Mouse (Mus musculus): Measurements from ENCODE around the gene Igf2r. TPM values are rescaled to one million over a fixed set of nuclear protein-coding genes. Genes with fewer than 3 reads are reported as not detected.
"Not testable (repeated sequence)": the region's sequence is repeated elsewhere in the genome, so short reads cannot be mapped to it uniquely, and the experiment has no call there.

Igf2r gene
- polyA plus RNA-seq, 1 experiment from 2014 or later, result 10.1 TPM

DNA sequence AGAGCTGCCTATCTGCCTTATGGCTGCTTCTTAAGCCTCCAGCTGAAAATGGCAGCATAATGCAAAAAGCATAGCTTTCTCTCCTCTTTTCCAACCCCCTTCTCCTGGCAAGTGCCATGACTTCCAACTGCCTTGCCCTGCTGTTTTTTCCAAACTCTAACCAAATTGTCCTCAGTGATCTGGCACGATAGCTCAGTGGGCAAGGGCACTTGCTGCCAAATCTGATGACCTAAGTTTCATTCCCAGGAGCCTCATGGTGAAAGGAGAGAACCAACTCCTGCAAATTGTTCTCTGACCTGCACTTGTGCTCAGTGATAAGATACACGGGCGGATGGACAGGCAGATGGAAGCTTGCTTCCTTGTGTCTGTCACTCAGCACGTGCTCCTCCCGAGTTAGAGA is 66.6 kb downstream of the Igf2r start:
- Histone ChIP-seq H3K4me3 (replicated peaks) (no peak overlapping the region), H3K9me3 (replicated peaks) (no peaks in the 10 kb centered on the region), H3K36me3 (peaks cover 82% of the 10 kb centered on the region), H3K4me1 (no peaks in the 10 kb centered on the region), H3K4me2 (no peak overlapping the region), H3K27me3 (replicated peaks) (no peaks in the 10 kb centered on the region), H3K9ac (replicated peaks) (no peak overlapping the region), H3K27ac (replicated peaks) (no peak overlapping the region)
- 92% methylated on average over 5 of the region's 5 CpGs for WGBS
- ATAC-seq (ENCODE audit: low FRiP score), result no peak

DNA sequence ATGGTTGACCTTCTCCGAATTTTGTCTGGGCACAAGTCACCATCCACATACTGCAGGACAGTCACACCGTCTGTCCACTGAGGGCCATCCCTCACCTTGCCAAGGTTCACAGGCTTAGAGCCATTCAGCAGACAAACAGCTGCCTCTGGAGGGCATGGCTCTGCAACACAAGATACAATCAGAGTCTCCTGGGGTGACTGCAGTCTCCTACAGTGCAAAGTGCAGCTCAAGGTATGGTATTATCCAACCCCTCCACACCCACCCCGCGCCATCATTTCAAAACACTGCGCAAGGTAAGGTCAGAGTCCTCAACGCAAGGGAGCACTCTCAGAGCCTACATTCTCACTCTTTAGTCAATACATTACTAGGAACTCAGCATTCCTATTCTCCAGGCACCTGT is 69.1 kb downstream of the Igf2r start:
- Histone ChIP-seq H3K9me3 (replicated peaks) (no peaks in the 10 kb centered on the region), H3K4me1 (no peaks in the 10 kb centered on the region), H3K9ac (replicated peaks) (no peak overlapping the region), H3K4me2 (no peak overlapping the region), H3K27ac (replicated peaks) (no peak overlapping the region), H3K36me3 (peaks cover 94% of the 10 kb centered on the region), H3K27me3 (replicated peaks) (no peaks in the 10 kb centered on the region), H3K4me3 (replicated peaks) (no peak overlapping the region)
- ATAC-seq (ENCODE audit: low FRiP score), result no peak
- WGBS, result 96% methylated on average over 6 of the region's 6 CpGs

DNA sequence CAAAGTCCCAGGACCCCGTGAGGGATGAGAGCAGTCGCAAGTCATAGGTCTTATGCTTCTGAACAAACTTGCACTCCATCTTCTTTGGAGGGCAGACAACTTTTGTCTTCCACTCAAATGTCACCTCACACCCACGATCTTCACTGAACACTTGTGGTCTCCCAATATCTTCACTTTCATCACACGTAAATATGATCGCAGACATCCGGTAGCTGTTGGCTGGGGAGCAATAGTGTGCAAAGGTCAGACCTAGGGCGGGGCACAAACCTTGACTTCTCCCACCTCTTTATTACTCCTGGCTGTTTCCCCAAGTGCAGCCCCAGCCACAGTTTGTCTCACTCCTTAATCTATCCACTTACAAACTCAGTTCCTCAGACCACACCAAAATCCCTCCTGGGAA is 77.6 kb downstream of the Igf2r start:
- no peaks in the 10 kb centered on the region for H3K9me3 ChIP-seq (replicated peaks)
- H3K4me1 ChIP-seq, result no peaks in the 10 kb centered on the region
- no peak overlapping the region for H3K4me2 ChIP-seq
- H3K9ac ChIP-seq (replicated peaks), result no peak overlapping the region
- 95% methylated on average over 7 of the region's 7 CpGs for WGBS
- ATAC-seq (ENCODE audit: low FRiP score), result no peak
- no peaks in the 10 kb centered on the region for H3K27me3 ChIP-seq (replicated peaks)
- H3K4me3 ChIP-seq (replicated peaks), result no peak overlapping the region
- H3K36me3 ChIP-seq, result peaks cover 95% of the 10 kb centered on the region
- no peak overlapping the region for H3K27ac ChIP-seq (replicated peaks)

DNA sequence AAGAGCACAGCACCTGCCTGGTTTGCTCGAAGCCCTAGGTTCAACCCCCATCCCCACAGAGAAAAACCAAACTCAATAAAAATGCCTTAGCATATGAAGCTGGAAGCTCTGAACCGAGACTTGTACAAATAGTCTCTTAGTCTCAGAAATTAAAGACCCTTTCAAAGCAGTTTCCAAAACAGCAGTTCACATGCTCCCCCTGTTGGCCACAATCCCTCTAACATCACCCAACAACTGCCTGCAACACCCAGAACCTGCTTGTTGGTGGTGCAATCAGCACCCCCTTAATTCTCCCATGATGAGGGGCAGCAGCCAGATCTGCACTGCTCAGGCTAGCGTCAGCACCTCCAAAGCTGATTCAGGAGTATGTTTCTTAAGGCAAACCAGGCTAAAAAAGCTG is 79.9 kb downstream of the Igf2r start:
- Histone ChIP-seq H3K27ac (replicated peaks) (no peak overlapping the region), H3K27me3 (replicated peaks) (no peaks in the 10 kb centered on the region), H3K4me1 (no peaks in the 10 kb centered on the region), H3K9ac (replicated peaks) (no peak overlapping the region), H3K36me3 (peaks cover 99% of the 10 kb centered on the region), H3K9me3 (replicated peaks) (no peaks in the 10 kb centered on the region), H3K4me2 (no peak overlapping the region), H3K4me3 (replicated peaks) (no peak overlapping the region)
- no peak; the same call in 1 of the 2 replicates for ATAC-seq (ENCODE audit: low FRiP score)
- WGBS, result 70% methylated on average over 3 of the region's 3 CpGs

DNA sequence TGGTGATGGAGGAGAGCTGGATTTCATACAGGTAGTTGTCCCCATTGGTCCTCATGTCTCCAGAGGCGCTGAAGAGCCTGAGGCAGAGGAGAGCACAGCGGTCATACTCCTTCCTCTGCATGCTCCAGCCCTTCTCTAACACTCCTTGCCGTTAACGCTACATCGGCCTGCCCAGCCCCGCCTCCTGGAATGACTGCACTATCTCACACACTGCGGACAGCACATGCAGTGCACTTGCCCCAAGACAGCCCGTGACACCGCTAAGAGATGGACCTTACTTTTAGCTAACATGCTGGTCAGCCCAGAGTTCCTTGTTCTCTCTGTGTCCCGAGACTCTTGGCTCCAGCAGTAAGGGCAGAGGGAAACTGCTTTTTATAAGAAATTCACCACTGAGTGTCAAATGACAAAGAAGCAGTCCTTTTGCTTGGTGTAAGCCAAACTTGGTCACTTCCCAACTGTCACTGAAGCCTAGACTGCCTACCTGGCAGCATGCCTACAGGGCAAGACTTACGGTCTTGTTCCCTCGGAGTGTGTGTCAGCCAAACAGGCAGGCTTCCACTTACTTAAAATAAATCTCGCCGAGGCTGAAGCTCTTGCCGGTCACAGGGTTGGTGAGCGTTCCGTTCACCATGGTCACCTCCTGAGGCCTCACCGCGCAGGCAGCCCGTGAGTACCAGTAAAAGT is 80.9 kb downstream of the Igf2r start:
- Histone ChIP-seq H3K9me3 (replicated peaks) (no peaks in the 10 kb centered on the region), H3K27me3 (replicated peaks) (no peaks in the 10 kb centered on the region), H3K4me3 (replicated peaks) (no peak overlapping the region), H3K36me3 (peaks cover 99% of the 10 kb centered on the region), H3K9ac (replicated peaks) (no peak overlapping the region), H3K27ac (replicated peaks) (no peak overlapping the region; the same call in 1 of the 2 replicates), H3K4me1 (no peaks in the 10 kb centered on the region), H3K4me2 (no peak overlapping the region)
- 84% methylated on average over 20 of the region's 20 CpGs for WGBS
- ATAC-seq (ENCODE audit: low FRiP score), result peak; percentile 68

DNA sequence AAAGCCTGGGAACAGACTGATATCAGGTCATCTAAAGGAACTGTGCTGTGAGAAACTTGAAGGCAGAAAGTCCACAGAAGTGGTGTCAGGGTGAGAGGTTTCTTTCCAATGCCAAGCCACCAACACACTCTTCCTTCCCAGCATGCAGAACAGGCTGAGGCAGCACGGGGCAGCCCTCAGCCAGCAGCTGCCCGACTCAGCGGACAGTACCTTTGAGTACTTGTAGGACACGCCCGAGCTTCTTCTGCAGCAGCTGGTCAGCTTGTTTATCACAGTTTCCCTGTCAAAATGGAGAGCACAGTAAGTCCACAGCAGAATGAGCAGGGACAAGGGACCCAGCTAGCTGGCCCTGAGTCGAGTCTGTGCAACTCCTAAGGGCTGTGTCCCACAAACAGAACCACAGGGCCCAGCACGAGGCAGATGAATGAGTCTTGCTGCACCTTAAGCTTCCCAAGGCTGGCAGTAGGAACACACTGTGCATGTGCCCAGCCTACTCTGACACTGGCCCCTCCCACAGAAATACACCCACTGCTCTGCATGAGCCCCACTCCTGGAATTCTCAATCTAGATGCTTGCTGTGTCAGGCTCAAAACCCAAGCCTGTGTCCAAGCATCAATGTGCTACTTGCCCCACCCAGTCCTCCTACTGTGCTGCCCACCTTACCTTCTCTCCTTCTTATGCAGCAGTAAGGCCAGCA is 84.4 kb downstream of the Igf2r start:
- no peak overlapping the region for H3K4me2 ChIP-seq
- no peak overlapping the region for H3K9ac ChIP-seq (replicated peaks)
- no peak for ATAC-seq (ENCODE audit: low FRiP score)
- no peak overlapping the region for H3K27ac ChIP-seq (replicated peaks)
- H3K27me3 ChIP-seq (replicated peaks), result no peaks in the 10 kb centered on the region
- H3K4me3 ChIP-seq (replicated peaks), result no peak overlapping the region
- H3K9me3 ChIP-seq (replicated peaks), result no peaks in the 10 kb centered on the region
- WGBS, result 87% methylated on average over 7 of the region's 7 CpGs
- H3K4me1 ChIP-seq, result no peaks in the 10 kb centered on the region
- H3K36me3 ChIP-seq, result peaks cover 89% of the 10 kb centered on the region

DNA sequence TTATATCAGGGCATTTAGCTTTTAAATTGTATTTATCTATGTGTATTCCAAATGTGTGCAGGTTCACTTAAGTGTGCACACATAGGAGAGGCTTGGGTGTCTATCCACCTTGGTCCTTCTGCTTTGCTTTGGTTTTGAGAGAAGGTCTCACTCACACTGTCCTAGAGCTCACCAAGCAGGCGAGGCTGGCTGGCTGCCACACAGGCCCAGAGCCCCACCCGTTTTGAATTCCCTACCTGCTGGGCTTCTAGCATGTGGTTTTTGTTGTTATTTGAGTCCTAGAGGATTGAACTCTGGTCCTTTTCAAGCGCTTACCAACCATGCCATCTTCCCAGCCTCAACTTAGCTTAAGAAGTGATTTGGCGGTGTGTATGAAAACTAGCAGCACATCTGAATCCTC is 85.1 kb downstream of the Igf2r start:
- Histone ChIP-seq H3K4me1 (no peaks in the 10 kb centered on the region), H3K4me2 (no peak overlapping the region)

DNA sequence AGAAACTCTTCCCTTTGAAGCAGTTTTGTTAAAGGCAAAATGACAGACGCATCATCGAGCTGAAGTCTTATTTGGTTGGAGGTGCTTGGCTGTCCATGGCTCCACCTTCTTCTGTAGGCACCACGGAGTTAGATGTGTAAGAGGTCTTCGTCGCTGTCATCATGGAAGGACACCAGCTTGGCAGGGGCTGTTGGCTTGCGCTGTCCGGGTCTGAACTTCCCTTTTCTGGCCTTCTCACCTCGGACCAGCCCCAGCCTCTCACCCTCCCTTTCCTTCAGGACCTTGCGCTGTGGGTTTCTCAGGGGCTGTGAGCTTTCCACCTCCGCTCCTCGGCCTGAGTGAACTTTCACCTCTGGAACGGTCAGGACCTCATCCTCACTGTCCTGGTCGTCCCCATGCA is 85.9 kb downstream of the Igf2r start:
- 95% methylated on average over 13 of the region's 13 CpGs for WGBS
- H3K4me1 ChIP-seq, result no peaks in the 10 kb centered on the region
- no peaks in the 10 kb centered on the region for H3K9me3 ChIP-seq (replicated peaks)
- no peak overlapping the region for H3K27ac ChIP-seq (replicated peaks)
- H3K9ac ChIP-seq (replicated peaks), result no peak overlapping the region
- peaks cover 76% of the 10 kb centered on the region for H3K36me3 ChIP-seq
- no peaks in the 10 kb centered on the region for H3K27me3 ChIP-seq (replicated peaks)
- no peak for ATAC-seq (ENCODE audit: low FRiP score)
- H3K4me2 ChIP-seq, result no peak overlapping the region
- no peak overlapping the region for H3K4me3 ChIP-seq (replicated peaks)

More for the DNA sequence above, 85.1 kb downstream of the Igf2r start:
- no peaks in the 10 kb centered on the region for H3K9me3 ChIP-seq (replicated peaks)
- no peak overlapping the region for H3K4me3 ChIP-seq (replicated peaks)
- H3K36me3 ChIP-seq, result peaks cover 85% of the 10 kb centered on the region
- no peak for ATAC-seq (ENCODE audit: low FRiP score)
- H3K27me3 ChIP-seq (replicated peaks), result no peaks in the 10 kb centered on the region
- H3K9ac ChIP-seq (replicated peaks), result no peak overlapping the region
- WGBS, result 86% methylated on average over 4 of the region's 4 CpGs
- no peak overlapping the region for H3K27ac ChIP-seq (replicated peaks)

DNA sequence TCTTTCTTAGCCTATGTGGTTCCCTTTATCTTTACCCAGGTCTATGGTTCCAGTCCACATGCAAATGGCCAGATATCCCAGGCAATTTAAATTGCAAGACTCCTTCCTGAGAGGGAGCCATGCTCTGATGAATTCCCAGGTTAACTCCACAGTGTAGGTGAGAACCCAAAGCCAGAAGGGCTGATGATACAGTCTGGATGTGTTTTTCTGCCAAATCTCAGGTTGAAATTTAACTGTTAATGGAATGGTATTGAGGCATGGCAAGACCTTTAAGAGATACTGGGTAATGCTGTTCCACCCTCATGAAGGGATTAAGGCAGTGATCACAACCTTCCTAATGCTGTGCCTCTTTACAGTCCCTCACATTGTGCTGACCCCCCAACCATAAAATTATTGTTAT is 91.2 kb downstream of the Igf2r start:
- Histone ChIP-seq H3K27me3 (replicated peaks) (no peaks in the 10 kb centered on the region), H3K4me3 (replicated peaks) (no peak overlapping the region), H3K9ac (replicated peaks) (no peak overlapping the region), H3K9me3 (replicated peaks) (no peaks in the 10 kb centered on the region), H3K36me3 (peaks cover 23% of the 10 kb centered on the region), H3K4me2 (no peak overlapping the region), H3K27ac (replicated peaks) (no peak overlapping the region), H3K4me1 (no peaks in the 10 kb centered on the region)
- ATAC-seq (ENCODE audit: low FRiP score), result no peak

DNA sequence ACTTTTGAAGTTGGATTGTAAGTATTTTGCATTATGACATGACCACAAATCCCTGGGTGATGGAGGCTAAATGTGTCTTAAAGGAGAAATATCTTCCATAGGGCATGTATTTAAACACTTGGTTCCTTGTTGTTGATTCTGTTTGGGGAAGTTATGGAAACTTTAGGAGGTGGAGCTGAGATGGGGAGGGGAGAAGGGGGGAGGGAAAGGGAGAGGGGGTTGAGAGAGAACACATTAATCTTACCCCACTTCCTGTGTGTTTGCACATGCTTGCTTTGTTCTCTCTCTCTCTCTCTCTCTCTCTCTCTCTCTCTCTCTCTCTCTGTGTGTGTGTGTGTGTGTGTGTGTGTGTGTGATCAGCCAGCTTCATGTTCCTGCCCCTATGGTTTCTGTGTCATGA is 92.3 kb downstream of the Igf2r start:
- no peak overlapping the region for H3K4me3 ChIP-seq (replicated peaks)

DNA sequence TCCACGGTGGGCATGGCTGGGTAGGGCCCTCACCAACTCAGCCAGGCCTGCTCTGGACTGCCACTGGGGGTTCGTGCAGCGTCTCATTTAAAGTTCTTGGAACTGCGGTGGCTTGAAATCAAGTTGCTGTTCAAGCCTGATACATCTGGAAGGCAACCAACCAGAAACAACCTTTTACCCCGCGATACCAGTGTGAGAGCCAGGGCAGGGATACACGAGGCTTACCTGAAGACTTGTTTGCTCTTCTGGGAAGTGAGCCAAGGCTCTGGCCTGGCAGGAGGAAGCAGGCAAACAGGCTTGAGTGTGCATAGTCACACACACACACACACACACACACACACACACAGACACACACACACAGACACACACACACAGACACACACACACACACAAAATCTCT is 93.8 kb downstream of the Igf2r start, which contains the start of gene Slc22a1:
Gene Slc22a1 (minus strand): TSS at position 184 of the 400 bp plus-strand sequence.
- Histone ChIP-seq H3K27ac (replicated peaks) (no peak within 1 kb of the TSS), H3K4me3 (replicated peaks) (no peak within 1 kb of the TSS), H3K27me3 (replicated peaks) (no peaks in the 10 kb centered on the region), H3K36me3 (peaks cover 7% of the 10 kb centered on the region; the same call in 1 of the 2 replicates), H3K9me3 (replicated peaks) (no peaks in the 10 kb centered on the region), H3K4me1 (no peaks in the 10 kb centered on the region), H3K4me2 (no peak within 1 kb of the TSS), H3K9ac (replicated peaks) (no peak within 1 kb of the TSS)
- no peak for ATAC-seq (ENCODE audit: low FRiP score)
- WGBS, result 76% methylated on average over 7 of the region's 7 CpGs

More for the DNA sequence above, 92.3 kb downstream of the Igf2r start:
- Histone ChIP-seq H3K9ac (replicated peaks) (no peak overlapping the region), H3K9me3 (replicated peaks) (no peaks in the 10 kb centered on the region), H3K4me2 (no peak overlapping the region), H3K27me3 (replicated peaks) (no peaks in the 10 kb centered on the region), H3K4me1 (no peaks in the 10 kb centered on the region), H3K27ac (replicated peaks) (no peak overlapping the region), H3K36me3 (peaks cover 14% of the 10 kb centered on the region; the same call in 1 of the 2 replicates)
- no peak for ATAC-seq (ENCODE audit: low FRiP score)

DNA sequence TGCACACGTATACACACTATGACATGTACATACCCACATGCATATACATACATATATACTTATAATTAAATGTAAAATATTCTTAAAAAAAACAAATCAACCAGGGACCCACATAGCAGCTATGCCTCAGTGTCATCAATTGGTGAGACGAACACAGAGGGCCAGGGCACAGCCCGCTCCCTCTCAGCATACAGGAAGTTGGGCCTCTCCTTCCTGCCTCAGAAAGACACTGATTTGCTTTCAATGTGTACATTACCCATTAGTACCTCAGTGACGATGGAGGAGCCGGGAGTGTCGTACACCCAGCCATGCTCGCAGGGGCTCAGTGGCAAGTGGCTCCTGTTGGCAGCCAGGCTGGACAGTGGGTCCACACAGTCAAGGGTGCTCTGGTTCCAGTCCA is 94.5 kb downstream of the Igf2r start:
- not testable (repeated sequence) for ATAC-seq (ENCODE audit: low FRiP score); H3K9ac ChIP-seq (replicated peaks); H3K9me3 ChIP-seq (replicated peaks); H3K4me1 ChIP-seq; H3K4me2 ChIP-seq; H3K4me3 ChIP-seq (replicated peaks); H3K27me3 ChIP-seq (replicated peaks); H3K36me3 ChIP-seq; H3K27ac ChIP-seq (replicated peaks)
- WGBS, result 91% methylated on average over 7 of the region's 7 CpGs
